ENCODE assay signal across 9 mouse cellular contexts in genomic region chr2:157944156-157944893, GRCm38 (mm10). TPM values are rescaled to one million over a fixed set of nuclear protein-coding genes. Genes with fewer than 3 reads are reported as not detected.
DNase-seq lines count a peak whose midpoint lies in the region; ATAC-seq and TF ChIP-seq lines count a peak whose summit lies in the region.
"Had no signal": no experiment of that assay in that cellular context is flagged by ENCODE, and none has a peak within 500 bp of the region (broad histone marks: within the 10 kb centered on the region; RNA-seq: fewer than 3 reads in every experiment).

No protein-coding gene starts in this region.

- no peak for TF ChIP-seq CTCF in liver, embryonic 14.5 days (IDR thresholded peaks at IDR 0.05; ENCODE audit: low read depth)

- no peak overlapping the region; the same call in 1 of the 2 replicates for H3K27ac ChIP-seq in embryonic facial prominence, embryonic 12.5 days
- peak overlapping the region; percentile 45; the same call in 1 of the 2 replicates for H3K27ac ChIP-seq in hindbrain, embryonic 15.5 days (replicated peaks)
- H3K27ac ChIP-seq in liver, embryonic 14.5 days, result no peak overlapping the region

- WGBS in embryonic facial prominence, embryonic 12.5 days, result 10% methylated on average over 37 of the region's 37 CpGs
- WGBS in hindbrain, embryonic 15.5 days, result 14% methylated on average over 31 of the region's 37 CpGs
- WGBS in liver, embryonic 14.5 days (ENCODE audit: insufficient replicate concordance), result 15% methylated on average over 37 of the region's 37 CpGs

- peaks cover 28% of the 10 kb centered on the region for H3K27me3 ChIP-seq in embryonic facial prominence, embryonic 12.5 days
- no peaks in the 10 kb centered on the region for H3K27me3 ChIP-seq in hindbrain, embryonic 15.5 days
- H3K27me3 ChIP-seq in liver, embryonic 14.5 days (ENCODE audit: control insufficient read depth, insufficient read depth, low read length), result peaks cover 36% of the 10 kb centered on the region

- peaks cover 12% of the 10 kb centered on the region for H3K4me1 ChIP-seq in embryonic facial prominence, embryonic 12.5 days
- peaks cover 35% of the 10 kb centered on the region for H3K4me1 ChIP-seq in hindbrain, embryonic 15.5 days (replicated peaks)
- H3K4me1 ChIP-seq in liver, embryonic 14.5 days (replicated peaks; ENCODE audit: control insufficient read depth in 2 of 2, insufficient read depth in 2 of 2, low read length in 1 of 2), result no peaks in the 10 kb centered on the region

- no peak for TF ChIP-seq EP300 in liver, embryonic 14.5 days (IDR thresholded peaks at IDR 0.05; ENCODE audit: low read depth)

- H3K4me2 ChIP-seq in embryonic facial prominence, embryonic 12.5 days (replicated peaks), result peak overlapping the region; percentile 93
- H3K4me2 ChIP-seq in hindbrain, embryonic 15.5 days, result peak overlapping the region; percentile 64
- peak overlapping the region; percentile 56 for H3K4me2 ChIP-seq in liver, embryonic 14.5 days (ENCODE audit: low read depth)

- ATAC-seq in frontal cortex, adult (ENCODE audit: low TSS enrichment), result 0 out of 2 replicates have a peak, but pooled peaks have one; percentile 24
- ATAC-seq in embryonic facial prominence, embryonic 12.5 days (ENCODE audit: insufficient number of reproducible peaks, insufficient read depth, low FRiP score, low TSS enrichment), result peak; percentile 35; the same call in 1 of the 2 replicates
- ATAC-seq in hindbrain, embryonic 15.5 days (ENCODE audit: low FRiP score, low read depth), result no peak
- no peak for ATAC-seq in liver, embryonic 14.5 days (ENCODE audit: insufficient read depth)
- no peak for ATAC-seq in monocyte, adult 5-6 weeks (replicated peaks; ENCODE audit: insufficient number of reproducible peaks, low FRiP score, low TSS enrichment, poor library complexity, severe bottlenecking)

- peak overlapping the region; percentile 72 for H3K9ac ChIP-seq in embryonic facial prominence, embryonic 12.5 days
- H3K9ac ChIP-seq in hindbrain, embryonic 15.5 days, result peak overlapping the region; percentile 43
- no peak overlapping the region for H3K9ac ChIP-seq in liver, embryonic 14.5 days (replicated peaks)

- H3K9me3 ChIP-seq in embryonic facial prominence, embryonic 12.5 days, result no peaks in the 10 kb centered on the region
- no peaks in the 10 kb centered on the region for H3K9me3 ChIP-seq in hindbrain, embryonic 15.5 days
- H3K9me3 ChIP-seq in liver, embryonic 14.5 days (ENCODE audit: control insufficient read depth, low read length), result no peaks in the 10 kb centered on the region

- H3K36me3 ChIP-seq in embryonic facial prominence, embryonic 12.5 days, result no peaks in the 10 kb centered on the region
- H3K36me3 ChIP-seq in hindbrain, embryonic 15.5 days, result no peaks in the 10 kb centered on the region
- no peaks in the 10 kb centered on the region for H3K36me3 ChIP-seq in liver, embryonic 14.5 days (replicated peaks; ENCODE audit: control insufficient read depth, insufficient read depth, low read depth)

- DNase-seq in frontal cortex, postnatal 25 days (ENCODE audit: low spot score in 2 of 2), result no peak
- DNase-seq in liver, embryonic 14.5 days (ENCODE audit: low read depth in 3 of 3, low spot score in 3 of 3), result no peak
- no peak for DNase-seq in urinary bladder, postnatal 4 days (ENCODE audit: low spot score in 2 of 2)
- no peak for DNase-seq in right cerebral cortex, adult 2 months (ENCODE audit: low spot score in 2 of 2)

- H3K4me3 ChIP-seq in embryonic facial prominence, embryonic 12.5 days, result peak overlapping the region; percentile 49
- peak overlapping the region; percentile 42 for H3K4me3 ChIP-seq in hindbrain, embryonic 15.5 days
- H3K4me3 ChIP-seq in liver, embryonic 14.5 days (ENCODE audit: insufficient read depth in 1 of 2, low read depth in 2 of 2, low read length in 2 of 2), result peak overlapping the region in 1 of 2 experiments; percentile 43; a peak in 3 of 4 replicates

RNA-seq across cellular contexts. Expression of gene Vstm2l, which starts 29.9 kb away (rescaled TPM):
- polyA plus RNA-seq in embryonic facial prominence, embryonic 12.5 days (2016; fragmentation: Nextera tagmentation; extraction: Ambion mirVana), result 1.3 and 1.7 TPM in 2 replicates
- 32.5 and 40.0 TPM in 2 replicates for polyA plus RNA-seq in hindbrain, embryonic 15.5 days (2015; fragmentation: Nextera tagmentation; extraction: Ambion mirVana)
- 0.06 and 0.13 TPM in 2 replicates for polyA plus RNA-seq in liver, embryonic 14.5 days (2012; rRNA removed)
- not detected in 2 replicates for polyA plus RNA-seq in liver, embryonic 14.5 days (2014; fragmentation: Nextera tagmentation; extraction: Ambion mirVana)
- total RNA-seq in monocyte, adult 5-6 weeks (2017), result not detected in 3 replicates
- polyA plus RNA-seq: gonadal fat pad, adult 2 months had no signal

Comparison
In these comparisons a context has a peak if more than half of its experiments do, and no peak if none do; other contexts are left out.
1. ATAC-seq: peak in frontal cortex, adult (single experiment) and embryonic facial prominence, embryonic 12.5 days (single experiment); none in hindbrain, embryonic 15.5 days (single experiment), liver, embryonic 14.5 days (single experiment) and monocyte, adult 5-6 weeks (single experiment).
2. RNA of gene Vstm2l, which starts 29.9 kb away (polyA plus RNA-seq): 32.5 to 40.0 TPM in hindbrain, embryonic 15.5 days; 1.3 to 1.7 TPM in embryonic facial prominence, embryonic 12.5 days and 0.06 to 0.13 TPM in liver, embryonic 14.5 days; every median in the first group is over 10 times any median in the second.
3. Peak in every context shown above with its lines, with median percentiles within 50 percentile points of each other: H3K4me2 ChIP-seq.